Mouse (Mus musculus) forebrain, embryonic 10.5 days (tissue): Measurements from ENCODE around the gene Neu2. TPM values are rescaled to one million over a fixed set of nuclear protein-coding genes. Genes with fewer than 3 reads are reported as not detected.

Source experiments
- DNase-seq: peaks from one replicate; pipeline ENCODE4 v3.0.0-alpha.2; 2017; ENCODE audit warnings: low spot score; ENCODE audit errors: extremely low spot score
- H3K27ac ChIP-seq: fragments of 300-500 bp; sonication (generic); 2 replicates; pipeline ENCODE4 v1.5.1; 2016; ENCODE audit warnings: mild to moderate bottlenecking
- H3K27me3 ChIP-seq: fragments of 300-500 bp; sonication (generic); 2 replicates; pipeline ENCODE4 v1.6.1; 2016; ENCODE audit warnings: mild to moderate bottlenecking; ENCODE audit not compliant: poor library complexity, severe bottlenecking
- H3K36me3 ChIP-seq: fragments of 300-500 bp; sonication (generic); replicated peaks from 2 replicates; pipeline ENCODE4 v1.6.1; 2016; ENCODE audit warnings: mild to moderate bottlenecking, moderate library complexity
- H3K4me1 ChIP-seq: fragments of 300-500 bp; sonication (generic); 2 replicates; pipeline ENCODE4 v1.6.1; 2016
- H3K4me3 ChIP-seq: fragments of 300-500 bp; sonication (generic); 2 replicates; pipeline ENCODE4 v1.5.1; 2016; ENCODE audit warnings: mild to moderate bottlenecking, moderate library complexity
- H3K9me3 ChIP-seq: fragments of 300-500 bp; sonication (generic); 2 replicates; pipeline ENCODE4 v1.6.1; 2016; ENCODE audit warnings: mild to moderate bottlenecking, moderate library complexity
- WGBS: fragments of 180-500 bp; shearing (Covaris S2); methylation state at CpG from one replicate; pipeline ENCODE4 v1.1.7; 2016; 5-methylcytosine and 5-hydroxymethylcytosine counted together
- polyA plus RNA-seq: library from polyadenylated mRNA; unstranded; fragments of >200 nt; fragmentation: Nextera tagmentation; extraction: Ambion mirVana; gene quantifications from 2 replicates; pipeline ENCODE4 v1.2.1, GENCODE M21; 2016

Neu2 gene
- polyA plus RNA-seq, 1 experiment from 2014 or later = not detected

GRCm38 (mm10) chr1:87508591-87509560, 813 bp upstream of the Neu2 start:
- Histone ChIP-seq H3K4me3 (peak overlapping the region; percentile 79), H3K9me3 (no peaks in the 10 kb centered on the region), H3K27me3 (peaks cover 59% of the 10 kb centered on the region), H3K4me1 (peaks cover 25% of the 10 kb centered on the region), H3K36me3 (no peaks in the 10 kb centered on the region), H3K27ac (no peak overlapping the region)
- DNase-seq = no peak
- WGBS = 22% methylated on average over 26 of the region's 26 CpGs

- no peaks in the 10 kb centered on the region for H3K9me3 ChIP-seq
- H3K27me3 ChIP-seq = peaks cover 59% of the 10 kb centered on the region
- DNase-seq = peak; percentile 33
Observed at GRCm38 (mm10) chr1:87510166-87510691, 540 bp downstream of the Neu2 start.

GRCm38 (mm10) chr1:87510845-87511244, 1.2 kb downstream of the Neu2 start:
- H3K9me3 ChIP-seq = no peaks in the 10 kb centered on the region
- DNase-seq = no peak
- peaks cover 59% of the 10 kb centered on the region for H3K27me3 ChIP-seq

More at GRCm38 (mm10) chr1:87510166-87510691, 540 bp downstream of the Neu2 start:
- H3K4me1 ChIP-seq = peaks cover 18% of the 10 kb centered on the region
- 1% methylated on average over 61 of the region's 61 CpGs for WGBS
- H3K27ac ChIP-seq = peak overlapping the region; percentile 84
- no peaks in the 10 kb centered on the region for H3K36me3 ChIP-seq
- H3K4me3 ChIP-seq = peak overlapping the region; percentile 79

GRCm38 (mm10) chr1:87520467-87520866, 10.8 kb downstream of the Neu2 start:
- Histone ChIP-seq H3K9me3 (no peaks in the 10 kb centered on the region), H3K36me3 (no peaks in the 10 kb centered on the region), H3K27ac (no peak overlapping the region), H3K4me3 (no peak overlapping the region), H3K27me3 (no peaks in the 10 kb centered on the region; the same call in 1 of the 2 replicates), H3K4me1 (peaks cover 13% of the 10 kb centered on the region)
- DNase-seq = no peak

More at GRCm38 (mm10) chr1:87510845-87511244, 1.2 kb downstream of the Neu2 start:
- Histone ChIP-seq H3K4me3 (peak overlapping the region; percentile 79), H3K4me1 (peaks cover 18% of the 10 kb centered on the region), H3K36me3 (no peaks in the 10 kb centered on the region), H3K27ac (no peak overlapping the region)
- 22% methylated on average over 5 of the region's 5 CpGs for WGBS

GRCm38 (mm10) chr1:87521523-87521922, 11.8 kb downstream of the Neu2 start:
- Histone ChIP-seq H3K36me3 (no peaks in the 10 kb centered on the region), H3K4me3 (no peak overlapping the region), H3K27ac (no peak overlapping the region), H3K4me1 (peaks cover 13% of the 10 kb centered on the region), H3K9me3 (no peaks in the 10 kb centered on the region), H3K27me3 (no peaks in the 10 kb centered on the region; the same call in 1 of the 2 replicates)
- no peak for DNase-seq
- 78% methylated on average over 1 of the region's 1 CpGs for WGBS

GRCm38 (mm10) chr1:87525041-87525440, 15.4 kb downstream of the Neu2 start:
- Histone ChIP-seq H3K27me3 (no peaks in the 10 kb centered on the region; the same call in 1 of the 2 replicates), H3K4me1 (peaks cover 9% of the 10 kb centered on the region), H3K27ac (no peak overlapping the region), H3K9me3 (no peaks in the 10 kb centered on the region), H3K4me3 (no peak overlapping the region), H3K36me3 (no peaks in the 10 kb centered on the region)
- WGBS = 91% methylated on average over 7 of the region's 7 CpGs
- no peak for DNase-seq

GRCm38 (mm10) chr1:87527191-87527590, 17.5 kb downstream of the Neu2 start:
- no peak overlapping the region for H3K27ac ChIP-seq
- H3K4me3 ChIP-seq = no peak overlapping the region
- H3K4me1 ChIP-seq = no peaks in the 10 kb centered on the region
- DNase-seq = no peak
- H3K9me3 ChIP-seq = no peaks in the 10 kb centered on the region
- 83% methylated on average over 9 of the region's 9 CpGs for WGBS
- H3K27me3 ChIP-seq = no peaks in the 10 kb centered on the region
- H3K36me3 ChIP-seq = no peaks in the 10 kb centered on the region

GRCm38 (mm10) chr1:87532346-87532745, 22.7 kb downstream of the Neu2 start:
- DNase-seq = no peak
- H3K9me3 ChIP-seq = no peaks in the 10 kb centered on the region
- H3K4me1 ChIP-seq = no peaks in the 10 kb centered on the region
- no peak overlapping the region for H3K27ac ChIP-seq
- H3K27me3 ChIP-seq = no peaks in the 10 kb centered on the region
- no peaks in the 10 kb centered on the region for H3K36me3 ChIP-seq
- WGBS = 81% methylated on average over 4 of the region's 4 CpGs
- H3K4me3 ChIP-seq = no peak overlapping the region

GRCm38 (mm10) chr1:87534118-87534517, 24.4 kb downstream of the Neu2 start:
- WGBS = 85% methylated on average over 3 of the region's 3 CpGs
- no peak for DNase-seq
- Histone ChIP-seq H3K9me3 (no peaks in the 10 kb centered on the region), H3K36me3 (no peaks in the 10 kb centered on the region), H3K27me3 (no peaks in the 10 kb centered on the region), H3K27ac (no peak overlapping the region), H3K4me1 (no peaks in the 10 kb centered on the region), H3K4me3 (no peak overlapping the region)

- no peaks in the 10 kb centered on the region for H3K36me3 ChIP-seq
- H3K4me1 ChIP-seq = no peaks in the 10 kb centered on the region
- H3K27me3 ChIP-seq = no peaks in the 10 kb centered on the region
- no peak overlapping the region for H3K27ac ChIP-seq
- H3K9me3 ChIP-seq = no peaks in the 10 kb centered on the region
- H3K4me3 ChIP-seq = no peak overlapping the region
- no peak for DNase-seq
- 98% methylated on average over 1 of the region's 1 CpGs for WGBS
Observed at GRCm38 (mm10) chr1:87537008-87537407, 27.3 kb downstream of the Neu2 start.

- H3K36me3 ChIP-seq = no peaks in the 10 kb centered on the region
- WGBS = 44% methylated on average over 7 of the region's 7 CpGs
- H3K27me3 ChIP-seq = no peaks in the 10 kb centered on the region
- no peaks in the 10 kb centered on the region for H3K9me3 ChIP-seq
- no peak overlapping the region for H3K4me3 ChIP-seq
- no peak overlapping the region for H3K27ac ChIP-seq
- DNase-seq = no peak
- peaks cover 11% of the 10 kb centered on the region for H3K4me1 ChIP-seq
Observed at GRCm38 (mm10) chr1:87541614-87542013, 31.9 kb downstream of the Neu2 start.

- 92% methylated on average over 3 of the region's 3 CpGs for WGBS
- H3K9me3 ChIP-seq = no peaks in the 10 kb centered on the region
- peaks cover 16% of the 10 kb centered on the region for H3K4me1 ChIP-seq
- H3K4me3 ChIP-seq = no peak overlapping the region
- H3K27ac ChIP-seq = no peak overlapping the region
- DNase-seq = no peak
- H3K27me3 ChIP-seq = 0 out of 2 replicates have a peak, but pooled peaks cover 8% of the 10 kb centered on the region
- no peaks in the 10 kb centered on the region for H3K36me3 ChIP-seq
Observed at GRCm38 (mm10) chr1:87551008-87551407, 41.3 kb downstream of the Neu2 start.

GRCm38 (mm10) chr1:87553586-87553985, 43.9 kb downstream of the Neu2 start:
- H3K4me3 ChIP-seq = no peak overlapping the region
- no peaks in the 10 kb centered on the region for H3K36me3 ChIP-seq
- H3K4me1 ChIP-seq = peaks cover 9% of the 10 kb centered on the region
- 78% methylated on average over 1 of the region's 1 CpGs for WGBS
- H3K27me3 ChIP-seq = no peaks in the 10 kb centered on the region
- no peaks in the 10 kb centered on the region for H3K9me3 ChIP-seq
- no peak for DNase-seq
- H3K27ac ChIP-seq = no peak overlapping the region
